Mouse (Mus musculus) CD4-positive helper T cell, adult 2 months (primary cell): Measurements from ENCODE around the gene Mucl2.
"Not testable (repeated sequence)": the region's sequence is repeated elsewhere in the genome, so short reads cannot be mapped to it uniquely, and the experiment has no call there.

ENCODE experiments used
- DNase-seq: peaks from one replicate; pipeline ENCODE4 v3.0.0-alpha.2; 2012; ENCODE audit warnings: low read depth, missing footprints, low spot score

Mucl2 gene

GRCm38 (mm10) chr15:103899212-103899611, at the start of gene Mucl2:
Mucl2 (minus strand) TSS chr15:103899312.
- no peak for DNase-seq

GRCm38 (mm10) chr15:103913061-103913460, 13.9 kb upstream of the Mucl2 start:
- DNase-seq, result not testable (repeated sequence)
